Mouse (Mus musculus) hindbrain, embryonic 11.5 days (tissue): ENCODE measurements around the gene Sumo2. TPM values are rescaled to one million over a fixed set of nuclear protein-coding genes. Genes with fewer than 3 reads are reported as not detected.

Experiments
- polyA plus RNA-seq: library from polyadenylated mRNA; unstranded; fragments of >200 nt; fragmentation: Nextera tagmentation; extraction: Ambion mirVana; gene quantifications from 2 replicates; pipeline ENCODE4 v1.2.1, GENCODE M21; 2014

Gene Sumo2
- polyA plus RNA-seq, 1 experiment from 2014 or later: 1,523 TPM

Other genes with a start within 250 kb of the Sumo2 start
- gene Fads6, start 238.6 kb downstream of the Sumo2 start, polyA plus RNA-seq: 0.40 and 0.52 TPM in 2 replicates
- not detected in 2 replicates for gene Otop2, start 229.1 kb downstream of the Sumo2 start, polyA plus RNA-seq
- gene Ush1g, start 214.2 kb downstream of the Sumo2 start, polyA plus RNA-seq: 0.05 TPM in 1 of 2 replicates, not detected in the other
- 0.15 and 0.20 TPM in 2 replicates for gene Otop3, start 201.5 kb downstream of the Sumo2 start, polyA plus RNA-seq
- gene Hid1, start 168.5 kb downstream of the Sumo2 start, polyA plus RNA-seq: 10.9 and 15.3 TPM in 2 replicates
- gene Cdr2l, start 154.4 kb downstream of the Sumo2 start, polyA plus RNA-seq: 19.0 and 20.0 TPM in 2 replicates
- gene Mrpl58, start 132.5 kb downstream of the Sumo2 start, polyA plus RNA-seq: 226 and 243 TPM in 2 replicates
- 899 and 905 TPM in 2 replicates for gene Atp5h, start 116.3 kb downstream of the Sumo2 start, polyA plus RNA-seq
- 21.0 and 27.5 TPM in 2 replicates for gene Kctd2, start 116.1 kb downstream of the Sumo2 start, polyA plus RNA-seq
- not detected in 2 replicates for gene Trim80, start 95.7 kb downstream of the Sumo2 start, polyA plus RNA-seq
- 0.11 TPM in 1 of 2 replicates, not detected in the other for gene Slc16a5, start 73.8 kb downstream of the Sumo2 start, polyA plus RNA-seq
- gene Armc7, start 60.6 kb downstream of the Sumo2 start, polyA plus RNA-seq: 7.5 and 9.0 TPM in 2 replicates
- 75.8 and 84.6 TPM in 2 replicates for gene Nt5c, start 44.4 kb downstream of the Sumo2 start, polyA plus RNA-seq
- 990 and 1,006 TPM in 2 replicates for gene Jpt1, start 21.9 kb downstream of the Sumo2 start, polyA plus RNA-seq
- gene Nup85, start 28.2 kb upstream of the Sumo2 start, polyA plus RNA-seq: 156 and 175 TPM in 2 replicates
- gene Mrps7, start 67.6 kb upstream of the Sumo2 start, polyA plus RNA-seq: 93.3 and 105 TPM in 2 replicates
- 24.7 and 25.1 TPM in 2 replicates for gene Gga3, start 67.8 kb upstream of the Sumo2 start, polyA plus RNA-seq
- 14.2 and 17.7 TPM in 2 replicates for gene Mif4gd, start 76.7 kb upstream of the Sumo2 start, polyA plus RNA-seq
- 24.9 and 27.1 TPM in 2 replicates for gene Slc25a19, start 92.0 kb upstream of the Sumo2 start, polyA plus RNA-seq
- gene Grb2, start 172.3 kb upstream of the Sumo2 start, polyA plus RNA-seq: 76.7 and 79.2 TPM in 2 replicates
- 15.5 and 16.4 TPM in 2 replicates for gene Tmem94, start 229.2 kb upstream of the Sumo2 start, polyA plus RNA-seq